Mouse (Mus musculus) myocyte (in vitro differentiated cells): ENCODE results near the gene Spon1. TPM values are rescaled to one million over a fixed set of nuclear protein-coding genes. Genes with fewer than 3 reads are reported as not detected.

Experiments used
- H3K27me3 ChIP-seq: one replicate; pipeline ENCODE4 v1.6.1; 2011; ENCODE audit not compliant: control insufficient read depth, insufficient read depth, insufficient read length
- H3K36me3 ChIP-seq: one replicate; pipeline ENCODE4 v1.6.1; 2011; ENCODE audit not compliant: control insufficient read depth, insufficient read depth
- H3K4me2 ChIP-seq: one replicate; pipeline ENCODE4 v1.6.1; 2011; ENCODE audit warnings: low read depth, control low read depth
- H3K4me3 ChIP-seq: one replicate; pipeline ENCODE4 v1.5.1; 2011; ENCODE audit warnings: mild to moderate bottlenecking, control low read depth, moderate library complexity
- H3K79me2 ChIP-seq: one replicate; pipeline ENCODE4 v1.6.1; 2011; ENCODE audit not compliant: control insufficient read depth, insufficient read depth
- H3ac ChIP-seq: one replicate; pipeline ENCODE4 v1.6.1; 2011; ENCODE audit not compliant: control insufficient read depth, insufficient read length
- CEBPB ChIP-seq: IDR thresholded peaks from 2 replicates; pipeline ENCODE4 v1.6.1; 2011; ENCODE audit warnings: mild to moderate bottlenecking, moderate library complexity; ENCODE audit not compliant: poor library complexity, insufficient read depth, severe bottlenecking
- E2F4 ChIP-seq: IDR thresholded peaks from one replicate; pipeline ENCODE4 v1.6.1; 2011; ENCODE audit warnings: mild to moderate bottlenecking, control low read depth, moderate library complexity; ENCODE audit not compliant: insufficient read depth
- MAX ChIP-seq: IDR thresholded peaks from one replicate; pipeline ENCODE4 v1.6.1; 2011; ENCODE audit warnings: low read depth, mild to moderate bottlenecking, control low read depth
- MYOD1 ChIP-seq, 3 experiments: IDR thresholded peaks; one replicate each; pipeline ENCODE4 v1.6.1; 2011; ENCODE audit warnings: control low read depth in 2 of 3, low read depth in 2 of 3, mild to moderate bottlenecking in 2 of 3, moderate library complexity in 1 of 3; ENCODE audit not compliant: insufficient read length in 2 of 3, control insufficient read depth in 1 of 3
- MYOG ChIP-seq, 3 experiments: IDR thresholded peaks; one replicate each; pipeline ENCODE4 v1.6.1; 2011; ENCODE audit warnings: control low read depth in 2 of 3, low read depth in 2 of 3, mild to moderate bottlenecking in 2 of 3; ENCODE audit not compliant: insufficient read length in 2 of 3, control insufficient read depth in 1 of 3, insufficient read depth in 1 of 3
- POLR2A ChIP-seq: IDR thresholded peaks from one replicate; pipeline ENCODE4 v1.6.1; 2011; ENCODE audit warnings: low read depth, mild to moderate bottlenecking, control low read depth, moderate library complexity; ENCODE audit not compliant: insufficient read length
- POLR2AphosphoS2 ChIP-seq: IDR thresholded peaks from one replicate; pipeline ENCODE4 v1.6.1; 2011; ENCODE audit warnings: low read depth, control low read depth; ENCODE audit not compliant: insufficient read length
- REST ChIP-seq: IDR thresholded peaks from one replicate; pipeline ENCODE4 v1.6.1; 2011; ENCODE audit warnings: mild to moderate bottlenecking, control low read depth, moderate library complexity; ENCODE audit not compliant: insufficient read depth, insufficient read length
- SRF ChIP-seq: IDR thresholded peaks from one replicate; pipeline ENCODE4 v1.6.1; 2011; ENCODE audit warnings: low read depth; ENCODE audit not compliant: control insufficient read depth, insufficient read length
- TCF12 ChIP-seq: IDR thresholded peaks from one replicate; pipeline ENCODE4 v1.6.1; 2011; ENCODE audit warnings: mild to moderate bottlenecking, control low read depth; ENCODE audit not compliant: poor library complexity, insufficient read depth, severe bottlenecking
- TCF3 ChIP-seq: IDR thresholded peaks from one replicate; pipeline ENCODE4 v1.6.1; 2011; ENCODE audit warnings: low read depth, control low read depth; ENCODE audit not compliant: insufficient read length
- USF1 ChIP-seq: IDR thresholded peaks from one replicate; pipeline ENCODE4 v1.6.1; 2011; ENCODE audit warnings: low read depth, mild to moderate bottlenecking, control low read depth, moderate library complexity
- polyA plus RNA-seq: library from polyadenylated mRNA; unstranded; fragments of >200 nt; fragmentation: generic; extraction: Trizol; gene quantifications from one replicate; pipeline ENCODE4 v1.2.1, GENCODE M21; 2012; ENCODE audit warnings: missing spikeins

Spon1 gene
- polyA plus RNA-seq, 1 experiment = 0.04 TPM

DNA sequence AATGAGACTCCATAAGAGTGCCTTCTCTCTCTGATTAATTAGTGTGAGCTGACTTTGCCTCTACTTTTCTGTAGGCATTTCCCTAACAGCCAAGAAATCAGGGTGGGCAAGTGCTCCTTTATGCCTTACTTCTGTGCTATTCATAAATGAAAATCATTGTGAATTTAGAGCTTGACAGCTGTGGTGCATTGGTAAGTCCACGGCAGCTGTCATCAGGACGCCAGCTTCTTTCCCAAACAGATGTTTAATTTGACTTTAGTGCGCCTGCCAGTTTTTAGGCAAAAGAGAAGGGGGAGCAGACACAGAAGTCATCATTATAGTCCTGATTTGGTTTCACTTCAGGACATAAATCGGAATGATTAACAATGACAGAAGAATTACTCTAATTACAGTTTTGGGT is 84.6 kb downstream of the Spon1 start:
- no peak overlapping the region for H3ac ChIP-seq
- H3K36me3 ChIP-seq = no peaks in the 10 kb centered on the region
- no peak overlapping the region for H3K4me2 ChIP-seq
- H3K4me3 ChIP-seq = no peak overlapping the region
- TF ChIP-seq POLR2AphosphoS2 (no peak), MYOG (IDR thresholded peaks at IDR 0.05; ENCODE audit: control insufficient read depth in 1 of 3, insufficient read depth in 1 of 3, insufficient read length in 2 of 3, low read depth in 2 of 3) (no peak), MYOD1 (IDR thresholded peaks at IDR 0.05; ENCODE audit: control insufficient read depth in 1 of 3, insufficient read length in 2 of 3, low read depth in 2 of 3) (no peak), USF1 (no peak), CEBPB (no peak), MAX (no peak), TCF3 (no peak), TCF12 (no peak)
- H3K27me3 ChIP-seq = peaks cover 4% of the 10 kb centered on the region
- H3K79me2 ChIP-seq = no peaks in the 10 kb centered on the region

DNA sequence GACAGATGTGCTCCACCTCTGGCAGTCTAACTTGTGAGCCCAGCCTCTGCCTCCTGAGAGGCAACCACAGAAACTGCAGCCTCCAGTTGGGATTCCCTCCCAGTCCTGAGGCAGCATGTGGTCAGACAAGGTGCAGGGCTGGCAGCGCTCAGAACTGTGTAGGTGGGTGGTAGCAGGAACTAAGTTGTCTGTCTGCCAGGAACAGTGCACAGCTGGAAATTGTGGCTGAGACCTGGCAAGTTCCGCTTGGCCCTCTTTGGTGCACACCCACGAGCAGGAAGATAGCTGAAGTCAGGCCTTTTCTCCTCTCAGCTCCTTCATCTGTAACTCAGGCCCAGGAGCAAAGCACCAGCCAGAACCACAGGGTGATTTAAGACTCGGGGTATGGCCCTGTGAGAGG is 89.6 kb downstream of the Spon1 start:
- Histone ChIP-seq H3K79me2 (no peaks in the 10 kb centered on the region), H3K36me3 (no peaks in the 10 kb centered on the region), H3K4me2 (no peak overlapping the region), H3K27me3 (peaks cover 4% of the 10 kb centered on the region), H3ac (no peak overlapping the region), H3K4me3 (no peak overlapping the region)
- TF ChIP-seq USF1 = no peak
- TF ChIP-seq POLR2AphosphoS2 = no peak
- no peak for TF ChIP-seq E2F4
- TF ChIP-seq REST = no peak
- TF ChIP-seq CEBPB = no peak
- no peak for TF ChIP-seq SRF
- no peak for TF ChIP-seq MYOD1 (IDR thresholded peaks at IDR 0.05; ENCODE audit: control insufficient read depth in 1 of 3, insufficient read length in 2 of 3, low read depth in 2 of 3)
- no peak for TF ChIP-seq MAX
- no peak for TF ChIP-seq POLR2A
- TF ChIP-seq MYOG (IDR thresholded peaks at IDR 0.05; ENCODE audit: control insufficient read depth in 1 of 3, insufficient read depth in 1 of 3, insufficient read length in 2 of 3, low read depth in 2 of 3) = no peak
- TF ChIP-seq TCF12 = no peak
- no peak for TF ChIP-seq TCF3

DNA sequence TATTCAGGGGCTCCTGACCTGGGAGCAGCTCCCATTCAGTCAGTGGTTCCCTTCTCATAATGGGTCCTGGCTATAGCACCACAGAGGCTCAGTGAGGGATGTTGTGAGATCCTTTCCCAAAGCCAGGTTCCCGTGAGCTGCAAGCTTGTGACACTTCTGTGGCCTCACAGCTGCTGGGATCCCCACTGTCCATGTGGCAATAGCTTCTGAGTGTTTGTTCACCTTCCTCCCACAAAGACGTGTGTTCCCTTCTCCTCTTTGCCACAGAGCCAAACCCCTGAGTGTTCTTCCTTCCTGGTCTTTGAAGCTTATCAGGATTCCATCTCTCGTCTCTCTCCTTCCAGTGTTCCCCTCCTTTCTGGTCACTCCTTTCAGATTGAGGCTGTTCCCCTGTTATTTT is 90.3 kb downstream of the Spon1 start:
- H3K79me2 ChIP-seq = no peaks in the 10 kb centered on the region
- H3K27me3 ChIP-seq = no peaks in the 10 kb centered on the region
- no peak overlapping the region for H3K4me2 ChIP-seq
- H3ac ChIP-seq = no peak overlapping the region
- TF ChIP-seq SRF (no peak), MAX (no peak), REST (no peak), E2F4 (no peak), POLR2AphosphoS2 (no peak), MYOD1 (IDR thresholded peaks at IDR 0.05; ENCODE audit: control insufficient read depth in 1 of 3, insufficient read length in 2 of 3, low read depth in 2 of 3) (no peak), CEBPB (no peak), MYOG (IDR thresholded peaks at IDR 0.05; ENCODE audit: control insufficient read depth in 1 of 3, insufficient read depth in 1 of 3, insufficient read length in 2 of 3, low read depth in 2 of 3) (no peak), POLR2A (no peak), TCF12 (no peak), USF1 (no peak), TCF3 (no peak)
- H3K36me3 ChIP-seq = no peaks in the 10 kb centered on the region
- H3K4me3 ChIP-seq = no peak overlapping the region

DNA sequence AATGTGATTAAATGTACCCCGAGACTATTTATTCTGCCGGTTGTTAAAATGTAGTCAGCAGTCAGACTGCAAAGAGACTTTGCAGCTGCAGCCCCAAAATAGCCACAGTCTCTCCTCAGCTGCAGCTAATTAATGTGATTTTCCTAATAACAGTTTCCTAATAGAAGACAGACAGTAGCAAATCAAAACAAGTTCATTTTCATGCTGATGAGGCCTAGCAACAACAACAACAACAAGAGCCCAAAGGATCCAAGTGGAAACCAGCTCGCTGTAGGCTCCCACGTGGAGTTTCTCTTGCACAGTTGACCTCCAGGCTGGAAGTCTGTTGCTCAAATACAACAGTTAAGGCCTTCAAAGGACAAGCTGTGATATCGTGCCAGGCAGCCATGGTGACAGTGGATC is 93.7 kb downstream of the Spon1 start:
- Histone ChIP-seq H3K4me3 (no peak overlapping the region), H3K27me3 (no peaks in the 10 kb centered on the region), H3K4me2 (no peak overlapping the region), H3ac (no peak overlapping the region), H3K79me2 (no peaks in the 10 kb centered on the region), H3K36me3 (no peaks in the 10 kb centered on the region)
- TF ChIP-seq E2F4 = no peak

DNA sequence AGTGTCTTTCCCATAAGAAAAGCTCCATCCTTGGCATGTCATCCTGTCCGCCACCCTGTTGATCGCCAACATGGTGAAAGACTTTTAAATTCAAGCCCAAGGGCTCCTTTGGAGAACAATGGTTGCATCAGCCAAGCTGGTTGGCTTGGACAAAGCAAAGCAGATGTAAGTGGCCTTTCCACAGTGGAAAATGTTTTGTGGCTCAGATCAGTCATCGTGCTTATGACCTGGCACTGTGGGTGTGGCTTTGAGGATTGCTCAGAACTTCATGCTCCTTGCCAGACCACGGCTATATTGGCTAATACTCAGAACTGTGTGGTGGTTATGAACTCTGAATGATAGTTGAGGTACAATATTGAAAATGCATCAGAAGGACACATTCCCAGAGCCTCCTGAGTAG is 96.2 kb downstream of the Spon1 start:
- H3K79me2 ChIP-seq = no peaks in the 10 kb centered on the region
- no peak overlapping the region for H3K4me3 ChIP-seq
- H3K27me3 ChIP-seq = no peaks in the 10 kb centered on the region
- H3K4me2 ChIP-seq = no peak overlapping the region
- no peak overlapping the region for H3ac ChIP-seq
- TF ChIP-seq POLR2AphosphoS2 (no peak), USF1 (no peak), SRF (no peak), POLR2A (no peak), MYOD1 (IDR thresholded peaks at IDR 0.05; ENCODE audit: control insufficient read depth in 1 of 3, insufficient read length in 2 of 3, low read depth in 2 of 3) (no peak), MAX (no peak), MYOG (IDR thresholded peaks at IDR 0.05; ENCODE audit: control insufficient read depth in 1 of 3, insufficient read depth in 1 of 3, insufficient read length in 2 of 3, low read depth in 2 of 3) (no peak), E2F4 (no peak), CEBPB (no peak), REST (no peak), TCF12 (no peak)
- H3K36me3 ChIP-seq = no peaks in the 10 kb centered on the region
